Mouse (Mus musculus) forebrain, embryonic 13.5 days (tissue): ENCODE measurements around the gene Zfp148. TPM values are rescaled to one million over a fixed set of nuclear protein-coding genes. Genes with fewer than 3 reads are reported as not detected.

ENCODE experiments used
- ATAC-seq: fragments of 200-750 bp; cut with Nextera tagmentation; 2 replicates; pipeline ENCODE4 v1.8.0; 2017
- H3K27ac ChIP-seq: fragments of 300-500 bp; sonication (generic); 2 replicates; pipeline ENCODE4 v1.5.1; 2015; ENCODE audit warnings: inconsistent platforms, mild to moderate bottlenecking, moderate library complexity
- H3K27me3 ChIP-seq: fragments of 300-500 bp; sonication (generic); 2 replicates; pipeline ENCODE4 v1.6.1; 2015; ENCODE audit warnings: mild to moderate bottlenecking, inconsistent platforms
- H3K36me3 ChIP-seq: fragments of 300-500 bp; sonication (generic); 2 replicates; pipeline ENCODE4 v1.6.1; 2015; ENCODE audit warnings: mild to moderate bottlenecking, inconsistent platforms; ENCODE audit not compliant: poor library complexity, severe bottlenecking
- H3K4me1 ChIP-seq: fragments of 300-500 bp; sonication (generic); 2 replicates; pipeline ENCODE4 v1.6.1; 2015; ENCODE audit warnings: inconsistent platforms
- H3K4me2 ChIP-seq: fragments of 300-500 bp; sonication (generic); 2 replicates; pipeline ENCODE4 v1.6.1; 2015; ENCODE audit warnings: inconsistent platforms, mild to moderate bottlenecking, moderate library complexity
- H3K4me3 ChIP-seq: fragments of 300-500 bp; sonication (generic); 2 replicates; pipeline ENCODE4 v1.5.1; 2015; ENCODE audit warnings: mild to moderate bottlenecking, inconsistent platforms
- H3K9ac ChIP-seq: fragments of 300-500 bp; sonication (generic); 2 replicates; pipeline ENCODE4 v1.6.1; 2015; ENCODE audit warnings: mild to moderate bottlenecking, inconsistent platforms
- H3K9me3 ChIP-seq: fragments of 300-500 bp; sonication (generic); replicated peaks from 2 replicates; pipeline ENCODE4 v1.6.1; 2016; ENCODE audit warnings: inconsistent platforms
- WGBS: fragments of 180-500 bp; shearing (Covaris S2); methylation state at CpG from one replicate; pipeline ENCODE4 v1.1.7; 2015; 5-methylcytosine and 5-hydroxymethylcytosine counted together
- polyA plus RNA-seq: library from polyadenylated mRNA; unstranded; fragments of >200 nt; fragmentation: Nextera tagmentation; extraction: Ambion mirVana; gene quantifications from 2 replicates; pipeline ENCODE4 v1.2.1, GENCODE M21; 2015

The Zfp148 gene
- polyA plus RNA-seq, 1 experiment from 2014 or later, result 66.6 TPM

DNA sequence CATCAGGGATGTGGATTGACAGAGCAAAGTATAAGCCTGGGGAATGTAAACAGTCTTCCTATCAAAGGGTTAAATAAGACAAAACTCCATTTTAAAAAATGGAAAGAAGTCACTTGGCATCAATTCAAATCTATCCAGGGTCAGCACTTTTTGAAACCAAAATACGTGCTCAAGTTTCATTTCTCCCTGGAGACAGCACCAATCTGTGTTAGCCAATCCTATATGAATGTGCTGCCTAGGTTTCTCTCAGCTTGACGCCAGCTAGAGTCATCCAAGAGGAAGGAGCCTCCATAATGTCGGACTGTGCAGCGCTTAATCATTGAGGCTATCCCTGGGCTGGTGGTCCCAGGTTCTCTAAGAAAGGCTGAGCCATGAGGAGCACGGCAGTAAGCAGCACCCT, 33.5 kb upstream of the Zfp148 start:
- no peak for ATAC-seq
- no peak overlapping the region for H3K4me2 ChIP-seq

DNA sequence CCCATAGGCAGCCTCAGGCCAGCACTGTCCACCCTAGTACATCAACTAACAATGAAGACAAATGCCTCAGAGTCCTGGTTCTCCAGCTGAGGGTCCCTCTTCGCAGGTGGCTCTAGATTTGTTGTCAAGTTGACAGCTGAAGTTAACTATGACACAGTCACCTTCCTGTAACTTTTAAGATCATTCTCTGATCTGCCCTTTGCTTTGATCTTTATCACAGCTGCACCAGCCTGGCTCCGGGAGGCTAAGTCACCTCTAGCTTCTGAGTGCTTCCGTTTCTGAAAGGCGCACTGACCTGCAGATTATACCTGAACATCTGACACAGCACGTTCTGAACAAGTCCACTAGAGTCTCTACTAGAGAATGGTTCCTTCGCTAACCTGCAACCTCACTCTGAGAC, 22.8 kb upstream of the Zfp148 start:
- WGBS, result 92% methylated on average over 6 of the region's 6 CpGs
- H3K27me3 ChIP-seq, result no peaks in the 10 kb centered on the region
- no peak overlapping the region for H3K4me2 ChIP-seq
- no peak overlapping the region for H3K9ac ChIP-seq
- ATAC-seq, result no peak
- H3K27ac ChIP-seq, result no peak overlapping the region
- no peaks in the 10 kb centered on the region for H3K4me1 ChIP-seq
- no peak overlapping the region for H3K4me3 ChIP-seq
- no peaks in the 10 kb centered on the region for H3K36me3 ChIP-seq
- no peaks in the 10 kb centered on the region for H3K9me3 ChIP-seq

More for the DNA sequence above, 33.5 kb upstream of the Zfp148 start:
- WGBS, result 64% methylated on average over 5 of the region's 5 CpGs
- no peak overlapping the region for H3K4me3 ChIP-seq
- no peak overlapping the region for H3K9ac ChIP-seq
- H3K4me1 ChIP-seq, result peaks cover 9% of the 10 kb centered on the region
- H3K9me3 ChIP-seq, result no peaks in the 10 kb centered on the region
- H3K27ac ChIP-seq, result no peak overlapping the region
- no peaks in the 10 kb centered on the region for H3K36me3 ChIP-seq
- no peaks in the 10 kb centered on the region for H3K27me3 ChIP-seq

DNA sequence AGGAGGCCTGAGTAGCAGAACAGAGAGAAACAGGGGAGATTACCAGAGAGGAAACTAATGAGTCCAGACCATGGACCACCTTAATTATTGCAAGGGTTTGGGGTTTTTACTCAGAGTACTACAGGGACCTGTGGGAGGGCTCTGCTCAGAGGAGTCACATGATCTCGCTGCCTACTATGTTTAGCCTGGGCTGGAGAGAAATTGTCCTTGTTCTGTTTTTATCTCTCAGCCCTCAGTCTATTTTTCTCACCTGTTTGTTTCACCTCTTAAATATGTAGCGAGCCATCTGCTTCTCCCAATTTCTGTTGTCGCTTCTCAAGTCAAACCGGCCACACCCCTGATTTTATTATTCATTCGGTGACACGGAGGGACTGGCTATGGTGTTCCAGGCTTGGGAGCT, 14.9 kb upstream of the Zfp148 start:
- no peak for ATAC-seq
- Histone ChIP-seq H3K27ac (no peak overlapping the region), H3K4me1 (no peaks in the 10 kb centered on the region), H3K27me3 (no peaks in the 10 kb centered on the region), H3K36me3 (no peaks in the 10 kb centered on the region), H3K4me3 (no peak overlapping the region), H3K9ac (no peak overlapping the region), H3K4me2 (no peak overlapping the region), H3K9me3 (no peaks in the 10 kb centered on the region)
- WGBS, result 88% methylated on average over 6 of the region's 6 CpGs

DNA sequence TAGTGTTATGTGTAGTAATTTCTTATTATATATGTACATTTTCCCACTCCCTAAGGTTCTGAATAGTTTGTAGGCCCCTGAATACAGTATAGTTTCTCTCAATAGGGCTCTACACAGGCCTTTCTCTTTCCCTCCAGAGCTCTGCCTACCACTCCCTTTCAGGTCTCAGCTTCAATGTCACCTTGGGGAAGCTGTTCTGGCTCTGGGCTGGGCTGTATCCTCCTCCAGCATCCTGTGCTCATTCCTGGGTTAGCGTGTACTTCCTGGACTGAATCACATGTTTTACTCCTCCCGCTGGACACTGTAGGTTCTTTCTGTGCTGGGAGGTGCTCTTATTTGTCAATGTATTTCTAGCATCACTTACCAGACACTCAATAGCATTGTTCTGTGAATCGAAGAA, 12.0 kb upstream of the Zfp148 start:
- no peaks in the 10 kb centered on the region for H3K4me1 ChIP-seq
- no peak overlapping the region for H3K4me3 ChIP-seq
- no peaks in the 10 kb centered on the region for H3K27me3 ChIP-seq
- 75% methylated on average over 3 of the region's 3 CpGs for WGBS
- no peak overlapping the region for H3K9ac ChIP-seq
- H3K27ac ChIP-seq, result no peak overlapping the region
- H3K4me2 ChIP-seq, result no peak overlapping the region
- ATAC-seq, result no peak
- no peaks in the 10 kb centered on the region for H3K36me3 ChIP-seq
- no peaks in the 10 kb centered on the region for H3K9me3 ChIP-seq

DNA sequence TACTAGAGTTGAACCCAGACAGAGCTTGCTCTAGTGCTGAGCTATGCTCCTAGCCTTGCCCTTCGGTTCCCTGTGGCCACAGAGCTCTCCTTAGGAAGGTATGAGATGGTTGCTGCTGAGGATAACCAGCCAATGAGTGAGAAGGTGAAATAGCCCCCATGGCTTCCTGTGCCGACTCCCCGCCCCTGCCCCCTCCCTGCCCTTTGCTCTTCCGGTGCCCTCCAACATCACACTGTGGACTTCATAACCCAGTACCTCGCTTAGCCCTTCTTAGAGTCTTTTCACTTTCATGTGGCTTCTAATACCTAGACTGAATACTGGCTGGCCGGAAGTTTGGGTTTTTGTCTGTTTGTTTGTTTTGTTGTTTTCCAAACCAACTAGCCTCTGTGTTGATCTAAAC, 9.8 kb upstream of the Zfp148 start:
- Histone ChIP-seq H3K4me3 (no peak overlapping the region), H3K36me3 (no peaks in the 10 kb centered on the region), H3K9ac (no peak overlapping the region), H3K4me2 (no peak overlapping the region), H3K4me1 (no peaks in the 10 kb centered on the region), H3K27me3 (no peaks in the 10 kb centered on the region), H3K27ac (no peak overlapping the region), H3K9me3 (no peaks in the 10 kb centered on the region)
- ATAC-seq, result no peak
- 69% methylated on average over 6 of the region's 6 CpGs for WGBS

GRCm38 (mm10) chr16:33372611-33373010, 8.0 kb upstream of the Zfp148 start:
- 74% methylated on average over 5 of the region's 5 CpGs for WGBS
- Histone ChIP-seq H3K9ac (no peak overlapping the region), H3K27me3 (no peaks in the 10 kb centered on the region), H3K36me3 (no peaks in the 10 kb centered on the region), H3K4me1 (no peaks in the 10 kb centered on the region), H3K9me3 (no peaks in the 10 kb centered on the region), H3K27ac (no peak overlapping the region), H3K4me2 (no peak overlapping the region), H3K4me3 (no peak overlapping the region)
- no peak for ATAC-seq

DNA sequence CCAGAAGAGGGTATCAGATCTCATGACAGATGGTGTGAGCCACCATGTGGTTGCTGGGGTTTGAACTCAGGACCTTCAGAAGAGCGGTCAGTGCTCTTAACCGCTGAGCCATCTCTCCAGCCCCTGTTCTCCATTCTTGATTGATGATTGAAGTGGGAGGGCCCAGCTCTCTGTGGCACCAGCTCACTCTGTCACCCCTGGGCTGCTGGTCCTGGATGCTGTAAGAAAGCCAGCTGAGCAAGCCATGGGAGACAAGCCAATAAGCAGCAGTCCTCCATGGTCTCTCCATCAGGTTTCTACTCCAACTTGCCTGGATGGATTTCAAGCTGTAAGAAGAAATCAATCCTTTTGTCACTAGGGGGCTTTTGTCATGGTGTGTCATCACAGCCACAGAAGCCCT, 7.3 kb upstream of the Zfp148 start:
- Histone ChIP-seq H3K4me3 (no peak overlapping the region), H3K27me3 (no peaks in the 10 kb centered on the region), H3K36me3 (no peaks in the 10 kb centered on the region), H3K27ac (no peak overlapping the region), H3K4me1 (no peaks in the 10 kb centered on the region), H3K9me3 (no peaks in the 10 kb centered on the region), H3K9ac (no peak overlapping the region), H3K4me2 (no peak overlapping the region)
- 98% methylated on average over 2 of the region's 2 CpGs for WGBS
- no peak for ATAC-seq

DNA sequence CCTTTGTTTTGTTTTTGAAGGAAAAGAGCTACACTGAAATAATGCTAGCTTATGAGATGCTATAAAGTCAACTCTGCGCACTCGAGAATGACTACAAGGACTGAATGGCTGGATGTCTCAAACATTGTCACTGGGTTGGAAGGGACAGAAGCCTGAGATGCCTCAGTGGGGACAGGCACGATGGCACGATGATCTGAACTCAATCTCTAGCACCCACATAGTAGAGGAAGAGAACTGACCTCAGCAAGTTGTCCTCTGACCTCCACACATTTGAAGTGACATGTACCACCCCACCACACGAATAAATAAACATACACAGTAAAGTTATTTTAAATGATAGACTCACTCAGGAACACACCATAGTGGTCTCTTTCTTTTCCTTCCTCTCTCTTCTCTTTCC, 4.4 kb upstream of the Zfp148 start:
- Histone ChIP-seq H3K4me2 (no peak overlapping the region), H3K9ac (no peak overlapping the region), H3K27ac (no peak overlapping the region), H3K36me3 (no peaks in the 10 kb centered on the region), H3K9me3 (no peaks in the 10 kb centered on the region), H3K4me1 (peaks cover 16% of the 10 kb centered on the region), H3K27me3 (no peaks in the 10 kb centered on the region), H3K4me3 (no peak overlapping the region)
- ATAC-seq, result no peak
- WGBS, result 88% methylated on average over 5 of the region's 5 CpGs

DNA sequence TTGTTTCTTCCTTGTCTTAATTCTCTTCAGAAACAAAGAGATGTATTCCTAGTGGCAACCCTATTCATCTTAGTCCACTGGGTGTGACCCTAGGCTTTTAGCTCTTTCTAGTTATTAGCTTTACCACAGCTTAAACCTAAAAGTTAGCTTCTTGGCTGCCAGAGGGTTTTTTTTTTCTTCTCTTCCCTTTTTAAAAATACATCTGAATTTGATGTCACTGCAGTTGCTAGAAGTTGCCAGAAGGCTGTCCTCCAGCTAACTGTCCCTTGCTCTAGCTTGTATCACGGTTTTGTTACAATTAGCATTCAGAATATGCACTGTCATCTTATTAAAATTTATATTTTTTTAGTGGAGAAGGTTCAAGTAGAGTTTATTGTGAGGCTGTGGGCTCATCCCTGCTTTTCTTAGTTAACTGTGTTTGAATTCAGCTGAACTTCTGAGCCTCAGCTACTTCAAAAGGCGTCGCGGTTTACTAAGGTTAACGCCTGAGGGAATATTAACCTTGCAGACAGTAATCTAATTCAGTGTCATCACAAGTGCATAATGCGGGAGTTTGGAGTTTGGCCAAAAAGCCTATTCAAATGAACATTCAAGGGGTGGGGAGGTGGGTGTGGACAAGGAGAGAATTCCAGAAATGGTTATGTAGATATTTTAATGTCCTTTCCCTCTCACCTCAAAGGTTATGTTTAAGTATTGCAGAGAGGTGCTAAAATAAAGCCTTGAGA, 1.3 kb upstream of the Zfp148 start:
- 0 out of 2 replicates have a peak, but pooled peaks cover 3% of the 10 kb centered on the region for H3K36me3 ChIP-seq
- H3K9me3 ChIP-seq, result no peaks in the 10 kb centered on the region
- peak overlapping the region; percentile 95 for H3K4me2 ChIP-seq
- ATAC-seq, result no peak
- H3K4me1 ChIP-seq, result peaks cover 33% of the 10 kb centered on the region
- H3K27ac ChIP-seq, result peak overlapping the region; percentile 96
- 40% methylated on average over 6 of the region's 6 CpGs for WGBS
- H3K4me3 ChIP-seq, result peak overlapping the region; percentile 91
- H3K27me3 ChIP-seq, result no peaks in the 10 kb centered on the region
- H3K9ac ChIP-seq, result peak overlapping the region; percentile 98; the same call in 1 of the 2 replicates

DNA sequence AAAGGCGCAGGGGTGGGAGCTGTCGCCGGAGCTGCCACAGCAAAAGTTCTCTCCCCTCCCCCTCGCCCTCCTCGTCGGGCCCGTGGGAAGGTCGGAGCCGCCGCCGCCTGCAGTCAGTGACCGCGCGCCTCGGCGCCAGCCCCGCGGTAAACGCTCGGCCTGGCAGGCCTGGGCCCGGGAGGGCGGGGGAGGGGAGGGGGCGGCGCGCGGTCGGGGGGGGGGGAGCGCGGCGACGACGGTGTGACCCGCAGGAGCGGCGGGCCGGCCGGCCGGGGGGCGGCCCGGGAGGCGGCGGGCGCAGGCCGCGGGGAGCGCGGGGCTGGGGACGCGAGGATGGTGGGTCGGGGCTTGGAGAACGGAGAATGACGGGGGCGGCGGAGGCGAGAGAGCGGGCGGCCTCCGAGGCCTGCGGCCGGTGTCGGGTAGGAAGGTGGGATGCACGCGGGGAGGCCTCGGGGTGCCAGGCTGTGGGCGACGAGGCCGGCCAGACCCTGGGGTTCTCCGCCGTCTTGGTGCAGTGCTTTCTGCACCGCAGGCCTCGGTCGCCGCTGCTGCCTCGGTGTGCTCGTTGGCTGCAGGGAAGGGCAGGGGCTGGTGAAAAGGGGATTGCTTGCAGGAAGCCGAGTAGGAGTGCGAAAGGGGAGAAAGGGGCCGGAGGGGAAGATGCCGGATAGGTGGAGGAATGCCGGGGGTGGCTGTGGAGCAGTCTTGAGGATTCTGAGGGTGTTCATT, 412 bp downstream of the Zfp148 start:
- Histone ChIP-seq H3K4me2 (peak overlapping the region; percentile 95), H3K9me3 (no peaks in the 10 kb centered on the region), H3K27ac (peak overlapping the region; percentile 96), H3K27me3 (no peaks in the 10 kb centered on the region), H3K4me1 (peaks cover 33% of the 10 kb centered on the region), H3K9ac (peak overlapping the region; percentile 98), H3K4me3 (peak overlapping the region; percentile 91), H3K36me3 (0 out of 2 replicates have a peak, but pooled peaks cover 3% of the 10 kb centered on the region)
- ATAC-seq, result peak; percentile 84
- WGBS, result under 1% methylated on average over 46 of the region's 80 CpGs

GRCm38 (mm10) chr16:33381614-33382245, 1.1 kb downstream of the Zfp148 start:
- WGBS, result 2% methylated on average over 18 of the region's 18 CpGs
- peak overlapping the region; percentile 95 for H3K4me2 ChIP-seq
- H3K4me1 ChIP-seq, result peaks cover 33% of the 10 kb centered on the region
- H3K9ac ChIP-seq, result peak overlapping the region; percentile 98
- H3K4me3 ChIP-seq, result peak overlapping the region; percentile 91
- H3K27me3 ChIP-seq, result no peaks in the 10 kb centered on the region
- no peak for ATAC-seq
- no peaks in the 10 kb centered on the region for H3K9me3 ChIP-seq
- 0 out of 2 replicates have a peak, but pooled peaks cover 3% of the 10 kb centered on the region for H3K36me3 ChIP-seq
- H3K27ac ChIP-seq, result peak overlapping the region; percentile 96

DNA sequence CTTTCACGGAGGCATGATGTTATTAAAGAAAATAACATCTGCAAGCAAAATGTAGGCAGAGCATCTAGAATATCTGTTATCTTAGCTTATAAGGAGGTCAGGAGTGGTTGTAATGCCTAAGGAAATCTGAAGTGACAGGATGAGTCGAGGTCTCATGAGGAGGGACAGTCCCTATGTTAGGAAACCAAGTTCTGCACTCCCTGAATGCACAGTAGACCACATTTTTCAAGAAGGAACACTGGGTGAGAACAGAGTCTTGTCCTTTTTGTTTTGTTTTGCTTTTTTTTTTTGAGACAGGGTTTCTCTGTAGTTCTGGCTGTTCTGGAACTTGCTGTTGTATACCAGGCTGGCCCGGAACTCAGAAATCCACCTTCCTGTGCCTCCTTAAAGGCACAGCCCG, 1.7 kb downstream of the Zfp148 start:
- Histone ChIP-seq H3K9me3 (no peaks in the 10 kb centered on the region), H3K9ac (peak overlapping the region; percentile 98), H3K4me2 (peak overlapping the region; percentile 95), H3K27me3 (no peaks in the 10 kb centered on the region), H3K4me3 (peak overlapping the region; percentile 91), H3K36me3 (0 out of 2 replicates have a peak, but pooled peaks cover 3% of the 10 kb centered on the region), H3K27ac (peak overlapping the region; percentile 96; the same call in 1 of the 2 replicates), H3K4me1 (peaks cover 33% of the 10 kb centered on the region)
- ATAC-seq, result no peak
- 34% methylated on average over 4 of the region's 4 CpGs for WGBS
